Mouse (Mus musculus) layer of hippocampus, adult 11-12 months (tissue): ENCODE measurements around the gene Nt5m.

Experiments used
- DNase-seq: peaks from one replicate; pipeline ENCODE4 v3.0.0; 2022; ENCODE audit warnings: low spot score

Gene Nt5m

GRCm38 (mm10) chr11:59906521-59907123, 67.4 kb downstream of the Nt5m start:
- no peak for DNase-seq

GRCm38 (mm10) chr11:59908446-59908845, 69.2 kb downstream of the Nt5m start:
- no peak for DNase-seq

- DNase-seq, result no peak
Observed at GRCm38 (mm10) chr11:59910586-59910985, 71.3 kb downstream of the Nt5m start.

DNA sequence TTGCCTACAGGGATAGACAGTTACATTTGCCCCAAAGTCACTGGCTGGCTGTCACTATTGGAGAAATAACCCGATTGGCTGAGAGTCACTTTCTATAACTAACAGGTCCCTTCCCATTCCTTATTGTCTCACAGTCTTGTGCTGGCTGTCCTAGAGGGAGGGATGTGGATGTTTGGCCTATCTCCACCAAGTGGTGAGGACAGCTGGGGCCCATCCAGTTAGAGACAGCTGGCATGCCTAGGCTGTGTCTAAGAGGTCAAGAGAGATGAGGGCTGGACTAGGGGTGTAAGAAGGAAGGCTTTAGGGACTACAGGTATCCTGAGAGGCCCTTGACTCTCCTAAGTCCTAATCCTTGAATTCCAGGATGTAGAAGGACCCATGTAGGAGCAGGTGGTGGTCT, 72.3 kb downstream of the Nt5m start:
- DNase-seq, result no peak

DNA sequence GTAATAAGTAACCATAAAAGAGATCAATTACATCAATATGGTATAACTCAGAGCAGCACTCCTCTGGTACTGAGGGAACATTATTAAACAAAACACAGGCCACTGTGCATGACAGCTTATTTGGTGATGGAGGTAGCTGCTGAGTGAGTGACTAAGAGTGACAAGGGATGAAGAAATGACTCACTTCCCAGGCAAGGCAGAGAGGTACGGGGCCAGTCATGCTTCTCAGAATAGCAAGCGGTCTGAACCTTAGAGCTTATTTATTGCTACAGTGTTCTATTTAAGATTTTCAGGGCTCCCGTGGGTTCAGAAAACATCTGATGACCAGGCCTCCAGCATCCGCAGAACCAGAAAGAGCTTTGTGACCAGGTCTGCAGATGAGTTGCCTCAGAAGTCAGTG, 74.5 kb downstream of the Nt5m start:
- DNase-seq, result no peak

DNA sequence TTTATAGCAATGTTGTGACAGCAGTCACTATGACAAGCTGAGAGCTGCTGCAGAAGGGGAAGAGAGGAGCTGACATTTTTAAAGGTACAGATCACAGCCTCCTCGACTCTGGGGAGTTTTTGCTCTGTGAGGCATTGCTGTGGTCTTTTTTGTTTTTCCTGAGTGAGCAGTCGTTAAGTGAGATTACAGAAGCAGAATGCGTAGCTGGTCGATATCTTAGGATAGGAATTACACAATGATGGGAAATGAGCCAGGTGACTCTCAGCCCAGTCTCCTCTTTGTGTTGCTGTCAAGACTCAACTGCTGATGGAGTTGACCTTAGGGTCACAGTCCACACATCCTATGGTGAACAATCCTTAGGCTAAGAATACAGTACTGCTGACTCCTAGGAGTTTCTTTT, 78.8 kb downstream of the Nt5m start:
- DNase-seq, result no peak

GRCm38 (mm10) chr11:59919401-59919800, 80.2 kb downstream of the Nt5m start:
- no peak for DNase-seq

DNA sequence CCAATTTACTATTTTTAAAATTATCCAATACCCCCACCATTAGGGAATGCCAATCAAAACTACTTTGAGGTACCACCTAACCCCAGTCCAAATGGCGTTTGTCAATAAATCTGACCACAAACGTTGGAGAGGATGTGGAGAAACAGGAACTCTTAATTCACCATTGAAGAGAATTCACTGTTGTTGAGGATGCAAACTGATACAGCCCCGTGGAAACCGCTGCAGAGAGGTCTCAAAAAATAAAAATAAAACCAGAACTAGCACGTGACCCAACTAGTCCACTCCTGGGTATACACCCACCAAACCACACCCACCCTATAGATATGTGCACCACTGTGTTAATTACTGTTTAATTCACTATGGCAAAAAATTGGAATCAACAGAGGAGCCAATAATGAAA, 81.1 kb downstream of the Nt5m start:
- DNase-seq, result no peak

DNA sequence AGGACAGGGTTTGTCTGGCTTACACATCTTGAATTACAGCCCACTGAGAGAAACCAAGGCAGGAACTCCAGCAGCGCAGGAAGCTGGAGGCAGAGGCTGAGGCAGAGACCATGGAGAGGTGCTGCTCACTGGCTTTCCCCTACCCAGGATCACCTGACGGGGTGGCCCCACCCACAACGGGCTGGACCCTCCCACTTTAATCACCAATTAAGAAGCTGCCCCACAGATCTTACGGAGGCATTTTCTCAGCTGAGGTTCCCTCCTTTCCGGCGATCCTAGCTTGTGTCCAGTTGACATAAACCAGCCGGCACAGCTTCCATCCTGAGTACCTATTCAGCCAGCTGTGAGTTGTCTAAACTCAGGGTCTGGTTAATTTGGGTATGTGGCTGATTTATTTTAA, 82.0 kb downstream of the Nt5m start:
- no peak for DNase-seq

DNA sequence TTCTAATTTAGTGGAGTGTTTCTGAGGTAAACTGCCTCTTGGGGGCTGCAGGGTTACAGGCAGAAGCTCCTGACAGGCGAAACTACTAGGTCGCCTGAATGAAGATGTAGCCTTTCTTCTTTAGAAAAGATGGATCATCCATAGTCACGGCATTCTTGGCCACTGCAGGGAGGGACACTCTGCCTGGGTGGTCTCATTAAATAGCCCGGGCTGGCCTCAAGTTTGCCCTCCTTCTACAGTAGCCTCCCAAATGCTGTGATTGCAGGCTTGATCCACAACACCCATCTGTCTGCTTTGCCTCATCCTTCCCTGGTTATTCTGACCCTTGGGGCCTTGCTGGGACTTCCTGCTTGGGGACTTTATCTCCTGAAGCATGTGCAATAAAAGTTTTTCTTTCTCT, 90.8 kb downstream of the Nt5m start:
- no peak for DNase-seq
